Mouse (Mus musculus) telencephalon, adult 2 months (tissue): Measurements from ENCODE around the gene Mfsd13b.
A peak's percentile ranks its signal among the peaks of the same experiment; 100 is the strongest.
"Not testable (repeated sequence)": the region's sequence is repeated elsewhere in the genome, so short reads cannot be mapped to it uniquely, and the experiment has no call there.

Source experiments
- DNase-seq: peaks from one replicate; pipeline ENCODE4 v3.0.0-alpha.2; 2011; ENCODE audit warnings: low read depth, low spot score

Gene Mfsd13b

GRCm38 (mm10) chr7:120982968-120983367 lies 659 bp downstream of the Mfsd13b start:
- DNase-seq, result no peak

GRCm38 (mm10) chr7:120991191-120991590 lies 8.9 kb downstream of the Mfsd13b start:
- no peak for DNase-seq

- DNase-seq, result no peak
Measured at GRCm38 (mm10) chr7:120999021-120999530, 16.8 kb downstream of the Mfsd13b start.

- no peak for DNase-seq
Measured at GRCm38 (mm10) chr7:121000065-121000822, 17.9 kb downstream of the Mfsd13b start.

GRCm38 (mm10) chr7:121001879-121002278 lies 19.6 kb downstream of the Mfsd13b start:
- DNase-seq, result no peak

- no peak for DNase-seq
Measured at GRCm38 (mm10) chr7:121002407-121002928, 20.2 kb downstream of the Mfsd13b start.

- no peak for DNase-seq
Measured at GRCm38 (mm10) chr7:121003793-121004418, 21.6 kb downstream of the Mfsd13b start.

GRCm38 (mm10) chr7:121011794-121012689 lies 29.7 kb downstream of the Mfsd13b start:
- no peak for DNase-seq

- DNase-seq, result no peak
Measured at GRCm38 (mm10) chr7:121014486-121014885, 32.2 kb downstream of the Mfsd13b start.

- no peak for DNase-seq
Measured at GRCm38 (mm10) chr7:121018778-121019177, 36.5 kb downstream of the Mfsd13b start.

- peak; percentile 22 for DNase-seq
Measured at GRCm38 (mm10) chr7:121020277-121020676, 38.0 kb downstream of the Mfsd13b start.

- DNase-seq, result no peak
Measured at GRCm38 (mm10) chr7:121025221-121026008, 43.1 kb downstream of the Mfsd13b start.

- DNase-seq, result no peak
Measured at GRCm38 (mm10) chr7:121026300-121026699, 44.0 kb downstream of the Mfsd13b start.

- DNase-seq, result not testable (repeated sequence)
Measured at GRCm38 (mm10) chr7:121029947-121030346, 47.6 kb downstream of the Mfsd13b start.

- DNase-seq, result peak; percentile 91
Measured at GRCm38 (mm10) chr7:121033856-121034652, 51.7 kb downstream of the Mfsd13b start, which contains the start of gene Mettl9. Gene Mettl9 (plus strand): TSS chr7:121034445.

- DNase-seq, result no peak
Measured at GRCm38 (mm10) chr7:121034701-121035141, 52.4 kb downstream of the Mfsd13b start.

- no peak for DNase-seq
Measured at GRCm38 (mm10) chr7:121035161-121035721, 52.9 kb downstream of the Mfsd13b start.

GRCm38 (mm10) chr7:121040595-121040994 lies 58.3 kb downstream of the Mfsd13b start:
- no peak for DNase-seq

GRCm38 (mm10) chr7:121041989-121042388 lies 59.7 kb downstream of the Mfsd13b start:
- no peak for DNase-seq
